Mouse (Mus musculus) E14TG2a.4 (cell line): Measurements from ENCODE around the gene Rps25.

ENCODE experiments used
- NANOG ChIP-seq: IDR thresholded peaks from 2 replicates; pipeline ENCODE4 v1.6.1; 2014; ENCODE audit warnings: borderline replicate concordance, low read length, mixed read lengths
- POU5F1 ChIP-seq: IDR thresholded peaks from 2 replicates; pipeline ENCODE4 v1.6.1; 2014; ENCODE audit warnings: low read length, borderline replicate concordance

- TF ChIP-seq NANOG = no peak
- no peak for TF ChIP-seq POU5F1
Measured at GRCm38 (mm10) chr9:44399114-44399794, 7.7 kb upstream of the Rps25 start.
